Mouse (Mus musculus) frontal cortex, postnatal 10 days (tissue): ENCODE data around the gene Fbln2.

ENCODE experiments used
- DNase-seq, 2 experiments: peaks; one replicate each; pipeline ENCODE4 v3.0.0; 2022; ENCODE audit warnings: low spot score in 2 of 2, mixed read lengths in 1 of 2

The Fbln2 gene

GRCm38 (mm10) chr6:91278302-91278701, 66.0 kb downstream of the Fbln2 start:
- no peak for DNase-seq

GRCm38 (mm10) chr6:91279477-91279876, 67.2 kb downstream of the Fbln2 start:
- no peak for DNase-seq

- peak; percentile 72 to 89 for DNase-seq
Measured at GRCm38 (mm10) chr6:91281206-91281605, 69.0 kb downstream of the Fbln2 start.

DNA sequence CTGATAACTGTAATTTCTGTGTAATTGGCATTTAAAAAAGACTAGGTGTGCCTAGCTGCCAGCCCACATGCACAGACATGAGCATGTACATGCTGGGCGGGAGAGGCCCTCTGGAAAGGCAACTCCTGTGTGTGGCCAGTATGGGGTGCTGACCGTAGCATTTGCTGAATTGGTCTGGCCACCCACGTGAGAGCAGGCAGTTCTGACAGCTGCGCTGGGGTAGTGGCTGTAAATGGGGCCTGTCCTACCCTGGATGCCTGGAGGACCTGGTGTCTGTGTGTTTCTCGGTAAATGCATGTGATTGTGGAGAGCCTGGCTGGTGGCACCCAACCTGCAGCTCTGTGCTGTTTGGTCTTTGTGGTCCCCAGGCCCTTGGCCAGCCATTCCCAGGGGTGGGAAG, 69.5 kb downstream of the Fbln2 start:
- no peak for DNase-seq

- DNase-seq, result no peak
Measured at GRCm38 (mm10) chr6:91283031-91283430, 70.8 kb downstream of the Fbln2 start.

GRCm38 (mm10) chr6:91284521-91285449, 72.5 kb downstream of the Fbln2 start:
- peak in 1 of 2 experiments; percentile 46 for DNase-seq

GRCm38 (mm10) chr6:91285450-91285790, 73.2 kb downstream of the Fbln2 start:
- DNase-seq, result peak; percentile 58 to 81

DNA sequence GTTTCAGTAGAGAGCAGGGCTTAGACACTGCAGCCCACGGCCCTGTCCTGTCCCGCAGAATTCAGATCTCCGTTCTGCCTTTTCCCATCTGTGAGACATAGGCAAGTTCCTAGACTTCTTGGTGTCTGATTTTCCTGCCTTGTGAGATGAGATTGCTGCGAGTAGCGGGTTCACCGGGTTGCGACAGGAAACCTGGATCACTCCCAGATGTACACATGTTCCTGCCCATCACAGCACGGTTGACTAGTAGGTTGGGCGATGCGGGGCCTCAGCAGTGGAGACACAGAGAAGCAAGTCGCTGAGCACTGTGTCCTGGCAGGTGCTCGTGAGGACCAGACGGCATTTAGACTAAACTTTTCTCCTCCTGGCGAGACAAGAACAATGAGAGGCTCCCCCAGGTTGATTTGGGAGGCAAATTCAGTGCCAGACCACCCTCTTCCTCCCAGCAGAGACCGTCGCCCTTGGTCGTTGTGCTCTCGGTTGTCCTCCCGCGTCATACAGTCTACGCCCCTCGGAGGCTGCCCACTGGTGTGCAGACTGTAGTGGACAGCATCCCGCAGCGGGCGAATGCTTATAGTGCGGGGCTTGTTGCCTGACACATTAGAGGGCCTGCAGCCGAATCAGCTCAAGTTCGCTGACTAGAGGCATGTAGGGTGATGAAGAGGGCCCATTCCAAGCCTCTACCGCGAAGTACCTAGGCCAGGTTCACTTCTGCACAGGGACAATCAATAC, 73.7 kb downstream of the Fbln2 start:
- no peak for DNase-seq

- peak; percentile 62 to 86 for DNase-seq
Measured at GRCm38 (mm10) chr6:91286624-91287023, 74.4 kb downstream of the Fbln2 start.

DNA sequence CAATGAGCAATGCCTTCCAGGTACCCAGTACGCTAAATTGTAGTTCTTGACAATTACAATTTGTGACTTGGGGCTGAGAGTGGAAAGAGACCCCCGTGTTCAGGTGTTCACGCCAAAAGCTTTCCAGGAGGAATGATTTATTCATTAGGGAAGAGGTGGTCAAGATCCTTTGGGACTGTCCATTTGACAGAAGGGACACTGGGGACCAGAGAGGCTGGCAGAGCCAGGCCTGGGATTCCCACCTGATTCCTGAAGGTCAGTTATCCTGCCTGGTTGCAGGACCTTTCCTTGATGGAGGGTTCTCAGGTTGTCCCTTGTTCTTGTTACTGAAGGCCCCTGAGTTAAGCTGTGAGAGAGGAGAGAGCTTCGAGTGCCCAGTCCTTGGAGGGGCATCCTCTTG, 74.9 kb downstream of the Fbln2 start:
- no peak for DNase-seq

- DNase-seq, result no peak
Measured at GRCm38 (mm10) chr6:91287636-91288035, 75.4 kb downstream of the Fbln2 start.

- no peak for DNase-seq
Measured at GRCm38 (mm10) chr6:91288251-91288785, 76.1 kb downstream of the Fbln2 start.

- DNase-seq, result no peak
Measured at GRCm38 (mm10) chr6:91288961-91289360, 76.7 kb downstream of the Fbln2 start.

DNA sequence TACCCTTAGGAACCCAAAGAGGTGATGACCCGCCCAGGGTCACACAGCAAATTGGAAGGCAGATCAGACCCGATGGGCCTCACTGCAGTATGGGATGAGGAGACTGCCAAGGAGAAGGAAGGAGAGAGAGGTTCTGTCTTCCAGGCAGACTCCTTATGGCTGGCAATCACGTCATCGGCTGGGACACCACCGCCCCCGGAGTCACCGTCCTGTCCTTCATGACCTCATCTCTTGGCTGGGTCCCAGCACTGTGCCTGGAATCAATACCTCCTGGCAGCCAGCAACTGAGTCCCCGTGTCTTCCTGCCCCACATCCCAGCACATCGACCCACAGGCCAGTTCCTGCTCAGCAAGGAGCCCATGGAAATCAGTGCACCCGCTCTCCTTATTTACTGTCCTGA, 78.7 kb downstream of the Fbln2 start:
- no peak for DNase-seq

DNA sequence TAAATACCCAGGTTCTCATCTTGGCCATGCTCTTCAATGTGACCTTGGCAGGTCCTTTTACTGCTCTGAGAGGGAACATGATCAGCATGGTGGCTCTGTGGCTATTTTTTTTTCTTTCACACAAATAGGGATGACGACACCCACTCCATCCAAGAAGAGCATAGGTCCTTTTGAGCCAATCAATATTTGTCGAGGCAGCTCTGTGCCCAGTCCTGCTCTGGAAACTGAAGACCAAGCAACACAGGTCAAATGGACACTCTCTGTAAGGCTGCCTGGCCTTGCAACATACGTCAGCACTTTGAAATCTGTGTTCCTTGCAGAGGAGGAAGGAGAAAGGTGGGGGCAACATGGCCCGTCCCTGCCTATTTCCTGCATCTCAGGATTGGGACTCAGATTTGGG, 83.2 kb downstream of the Fbln2 start:
- no peak for DNase-seq

- no peak for DNase-seq
Measured at GRCm38 (mm10) chr6:91298828-91299227, 86.6 kb downstream of the Fbln2 start.

GRCm38 (mm10) chr6:91300079-91300478, 87.8 kb downstream of the Fbln2 start:
- DNase-seq, result no peak

DNA sequence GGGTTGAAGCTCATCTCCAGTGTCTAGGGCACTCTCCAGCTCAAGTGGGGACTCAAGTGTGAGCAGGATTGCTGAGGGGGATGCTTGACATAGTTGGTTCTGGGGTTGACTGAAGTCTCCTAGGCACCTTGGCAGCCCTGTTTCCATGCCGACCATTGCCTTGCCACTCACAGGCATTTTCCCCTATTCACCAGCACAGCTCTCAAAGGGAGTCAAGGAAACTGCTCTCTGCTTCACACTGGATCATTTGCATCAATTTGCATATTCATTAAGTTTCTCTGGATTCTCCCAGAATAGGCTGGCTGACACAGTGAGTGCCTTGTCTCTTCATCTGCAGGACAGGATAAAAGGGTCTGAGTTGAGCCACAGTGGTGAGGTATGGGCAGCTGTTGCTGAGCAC, 89.6 kb downstream of the Fbln2 start:
- peak; percentile 80 to 86 for DNase-seq

GRCm38 (mm10) chr6:91302337-91302736, 90.1 kb downstream of the Fbln2 start:
- DNase-seq, result no peak

DNA sequence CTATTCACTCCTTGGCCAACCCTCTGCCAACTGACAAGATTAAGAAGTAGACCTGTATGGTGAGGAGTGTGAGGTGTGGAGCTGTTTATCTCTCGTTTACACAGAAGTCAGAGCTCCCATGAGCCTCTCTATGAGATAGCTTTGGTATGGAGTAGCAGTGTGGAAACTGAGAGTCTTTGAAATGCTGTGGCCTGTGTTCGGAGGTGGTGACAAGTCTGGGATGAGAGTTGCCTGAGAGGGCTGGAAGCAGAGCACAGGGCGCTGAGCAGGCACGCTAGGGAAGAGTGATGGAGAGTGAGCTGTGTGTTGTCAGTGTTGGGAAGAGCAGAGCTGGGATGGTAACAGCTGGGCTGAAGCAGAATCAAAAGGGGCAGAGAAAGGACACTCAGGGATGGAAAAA, 91.9 kb downstream of the Fbln2 start:
- no peak for DNase-seq

DNA sequence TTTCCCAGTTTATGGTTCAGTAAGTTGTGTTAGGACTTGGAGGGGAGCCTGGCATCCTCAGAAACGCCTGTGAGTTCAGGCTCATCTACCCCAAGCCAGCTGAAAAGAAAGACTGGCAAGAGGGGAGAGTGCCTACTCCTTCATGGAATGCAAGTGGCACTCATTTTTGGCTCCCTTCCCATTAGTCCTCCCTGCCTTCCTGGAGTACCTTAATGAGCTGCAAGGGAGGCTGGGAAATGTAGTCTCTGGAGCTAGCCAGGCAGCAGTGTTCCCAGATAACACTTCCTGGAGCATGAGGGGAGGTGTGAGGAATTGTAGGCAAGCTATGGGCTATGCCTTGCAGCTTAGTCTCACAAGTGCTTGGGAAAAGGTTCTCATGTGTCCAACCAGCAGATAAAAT, 95.7 kb downstream of the Fbln2 start:
- DNase-seq, result no peak

DNA sequence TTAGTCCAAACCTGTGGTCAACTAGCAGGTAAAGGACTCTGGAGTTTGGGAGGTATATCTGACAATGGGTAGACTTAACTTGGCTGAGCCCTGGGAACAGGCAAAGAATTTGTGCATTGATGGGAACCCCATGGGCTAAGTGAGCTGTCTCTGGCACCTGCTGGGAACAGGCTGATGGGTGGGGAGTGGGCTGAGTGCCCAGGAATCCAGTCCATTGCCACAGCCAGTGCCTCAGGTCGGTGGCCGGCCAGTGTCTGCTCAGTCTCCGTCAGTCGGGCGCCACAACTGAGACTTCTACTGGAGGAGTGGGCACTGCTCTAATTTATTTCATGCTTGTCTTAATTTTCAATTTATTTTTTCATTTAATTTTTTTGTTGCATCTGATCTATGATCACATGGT, 98.9 kb downstream of the Fbln2 start:
- DNase-seq, result no peak

DNA sequence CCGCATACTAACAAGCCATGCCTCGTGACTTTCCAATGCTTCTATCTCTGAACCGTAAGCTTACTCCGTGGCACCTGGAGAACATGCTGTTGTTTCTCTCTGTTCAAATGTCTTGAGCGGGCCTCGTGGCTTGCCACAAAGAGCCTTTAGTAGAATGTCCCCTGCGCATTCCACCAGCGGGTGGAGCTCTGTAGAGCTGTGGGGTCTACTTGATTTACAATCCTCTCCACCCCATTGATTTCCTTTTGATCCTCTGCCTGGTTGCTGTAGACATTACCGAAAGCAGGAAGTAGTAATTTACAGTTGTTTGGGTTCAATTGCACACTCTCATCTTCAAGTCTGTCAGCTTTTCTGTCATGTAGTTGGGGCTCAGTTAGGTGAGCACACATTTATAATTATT, 100.2 kb downstream of the Fbln2 start:
- DNase-seq, result no peak
